Mouse (Mus musculus) kidney, embryonic 14.5 days (tissue): ENCODE measurements around the gene Cda. TPM values are rescaled to one million over a fixed set of nuclear protein-coding genes. Genes with fewer than 3 reads are reported as not detected.

Experiments
- ATAC-seq: fragments of 200-750 bp; cut with Nextera tagmentation; 2 replicates; pipeline ENCODE4 v1.8.0; 2017; ENCODE audit warnings: moderate number of reproducible peaks, mild to moderate bottlenecking, moderate TSS enrichment, moderate library complexity; ENCODE audit not compliant: low FRiP score, low TSS enrichment
- H3K27ac ChIP-seq: fragments of 300-500 bp; sonication (generic); 2 replicates; pipeline ENCODE4 v1.5.1; 2014; ENCODE audit warnings: low read depth, mild to moderate bottlenecking, low read length, moderate library complexity, mixed read lengths
- H3K27me3 ChIP-seq: fragments of 300-500 bp; sonication (generic); 2 replicates; pipeline ENCODE4 v1.6.1; 2014; ENCODE audit warnings: mild to moderate bottlenecking, low read length; ENCODE audit not compliant: control insufficient read depth, insufficient read depth
- H3K36me3 ChIP-seq: fragments of 300-500 bp; sonication (generic); 2 replicates; pipeline ENCODE4 v1.6.1; 2014; ENCODE audit warnings: low read length, mixed read lengths; ENCODE audit not compliant: control insufficient read depth, insufficient read depth
- H3K4me1 ChIP-seq: fragments of 300-500 bp; sonication (generic); 2 replicates; pipeline ENCODE4 v1.6.1; 2014; ENCODE audit warnings: low read length, mixed read lengths; ENCODE audit not compliant: control insufficient read depth, insufficient read depth
- H3K4me2 ChIP-seq: fragments of 300-500 bp; sonication (generic); replicated peaks from 2 replicates; pipeline ENCODE4 v1.6.1; 2014; ENCODE audit warnings: low read depth, mild to moderate bottlenecking, low read length
- H3K4me3 ChIP-seq: fragments of 300-500 bp; sonication (generic); 2 replicates; pipeline ENCODE4 v1.5.1; 2014; ENCODE audit warnings: mild to moderate bottlenecking, low read length
- H3K9ac ChIP-seq: fragments of 300-500 bp; sonication (generic); 2 replicates; pipeline ENCODE4 v1.6.1; 2014; ENCODE audit warnings: low read depth, mild to moderate bottlenecking, low read length, moderate library complexity
- H3K9me3 ChIP-seq: fragments of 300-500 bp; sonication (generic); 2 replicates; pipeline ENCODE4 v1.6.1; 2016; ENCODE audit warnings: low read length; ENCODE audit not compliant: control insufficient read depth
- WGBS: fragments of 180-500 bp; shearing (Covaris S2); extraction: QIAGEN DNeasy Blood & Tissue Kit; methylation state at CpG from one replicate; pipeline ENCODE4 v1.1.7; 2014; 5-methylcytosine and 5-hydroxymethylcytosine counted together
- polyA plus RNA-seq: library from polyadenylated mRNA; unstranded; fragments of >200 nt; fragmentation: Nextera tagmentation; extraction: Ambion mirVana; gene quantifications from 2 replicates; pipeline ENCODE4 v1.2.1, GENCODE M21; 2014

Gene Cda
- 21.7 TPM in 2 replicates for polyA plus RNA-seq

DNA sequence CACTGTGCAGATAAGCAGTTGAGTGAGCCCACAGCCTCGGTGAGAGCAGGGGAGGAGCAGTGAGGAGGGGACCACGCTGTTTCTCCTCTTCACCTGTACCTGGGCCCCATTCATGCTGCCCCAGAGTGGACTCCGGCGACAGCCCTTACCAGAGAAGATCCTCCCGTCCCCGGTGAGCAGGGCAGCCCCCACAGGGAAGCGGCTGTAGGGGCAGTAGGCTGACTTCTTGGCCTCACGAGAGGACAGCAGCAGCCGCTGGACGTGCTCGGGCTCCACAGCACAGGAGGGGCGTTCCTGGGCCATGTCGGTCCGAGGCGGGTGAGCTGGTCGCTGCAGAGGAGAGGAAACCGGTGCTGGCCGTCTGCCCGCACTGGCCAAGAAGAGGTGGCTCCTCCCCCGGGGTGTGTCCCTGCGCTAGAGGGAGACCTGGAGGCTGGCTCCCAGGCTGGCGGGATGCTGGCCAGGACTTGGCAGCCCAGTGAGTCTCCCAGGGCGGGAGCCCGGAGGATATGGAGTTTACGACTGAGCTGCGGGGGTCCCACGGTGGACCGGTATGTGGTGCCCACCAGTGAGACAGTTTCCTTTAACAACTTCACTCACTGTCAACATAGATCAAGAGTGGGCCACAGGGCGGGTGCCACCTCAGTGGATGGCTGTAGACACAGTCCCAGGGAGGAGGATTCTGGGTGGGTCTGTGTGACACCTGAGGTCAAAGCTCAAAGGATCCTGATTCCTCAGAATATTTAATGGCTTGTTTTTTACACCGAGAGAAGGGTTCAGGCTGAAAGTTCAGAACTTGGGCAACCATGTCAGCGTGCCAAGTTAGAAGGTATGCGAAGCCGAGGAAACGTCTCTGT, at the start of gene Cda:
Gene Cda (minus strand): TSS at position 352 of the 857 bp plus-strand sequence.
- Histone ChIP-seq H3K4me2 (peak within 1 kb of the TSS; percentile 65), H3K9ac (peak within 1 kb of the TSS; percentile 57), H3K4me3 (peak within 1 kb of the TSS; percentile 43), H3K27me3 (no peaks in the 10 kb centered on the region), H3K27ac (peak within 1 kb of the TSS; percentile 48; the same call in 1 of the 2 replicates), H3K36me3 (no peaks in the 10 kb centered on the region), H3K9me3 (no peaks in the 10 kb centered on the region), H3K4me1 (peaks cover 4% of the 10 kb centered on the region; the same call in 1 of the 2 replicates)
- 7% methylated on average over 34 of the region's 34 CpGs for WGBS
- ATAC-seq = peak; percentile 93

DNA sequence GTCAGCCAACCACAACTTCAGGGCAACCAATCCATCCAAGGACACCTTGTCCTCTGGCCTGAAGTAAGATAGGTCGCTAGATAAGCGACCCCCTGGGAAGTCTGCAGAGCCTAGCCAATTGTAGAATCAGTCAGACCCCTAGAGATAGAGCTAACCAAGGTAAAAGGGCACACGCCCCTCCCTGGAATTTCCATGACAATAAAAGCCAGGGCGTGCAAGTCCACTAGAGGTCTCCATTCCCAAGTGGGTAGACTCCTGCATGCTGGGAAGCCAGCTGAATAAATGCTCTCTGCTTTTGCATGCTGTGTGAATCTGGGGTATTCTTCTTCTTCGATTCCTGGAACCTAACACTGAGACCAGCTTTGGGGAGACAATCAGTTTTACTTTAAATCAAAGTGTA, 48.6 kb upstream of the Cda start:
- H3K9ac ChIP-seq = no peak overlapping the region
- H3K9me3 ChIP-seq = no peaks in the 10 kb centered on the region
- no peak overlapping the region for H3K27ac ChIP-seq
- no peak for ATAC-seq
- peaks cover 7% of the 10 kb centered on the region for H3K4me1 ChIP-seq
- H3K36me3 ChIP-seq = no peaks in the 10 kb centered on the region
- H3K4me2 ChIP-seq = no peak overlapping the region
- 65% methylated on average over 5 of the region's 5 CpGs for WGBS
- no peak overlapping the region for H3K4me3 ChIP-seq
- H3K27me3 ChIP-seq = no peaks in the 10 kb centered on the region; the same call in 1 of the 2 replicates

DNA sequence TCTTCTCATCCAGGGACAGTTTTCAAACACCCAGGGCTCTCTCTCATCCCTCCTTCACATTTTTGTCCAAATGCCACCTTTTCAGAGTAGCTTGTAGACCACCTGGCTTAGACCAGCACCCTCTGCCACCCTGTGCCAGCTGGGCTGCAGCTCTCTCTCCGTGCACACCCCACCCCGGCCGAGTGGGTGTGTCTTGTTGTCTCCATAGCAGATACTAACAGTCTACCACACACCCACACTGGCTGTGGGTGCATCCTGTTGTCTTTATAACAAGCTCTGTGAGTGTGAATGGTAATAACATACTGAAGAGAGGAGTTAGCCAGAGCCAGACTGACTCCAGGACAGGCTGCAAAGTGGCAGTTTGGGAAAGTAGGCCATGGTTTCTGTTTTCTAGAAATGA, 48.2 kb upstream of the Cda start:
- H3K9ac ChIP-seq = no peak overlapping the region
- H3K36me3 ChIP-seq = no peaks in the 10 kb centered on the region
- H3K4me1 ChIP-seq = peaks cover 7% of the 10 kb centered on the region
- no peak overlapping the region for H3K4me3 ChIP-seq
- no peak for ATAC-seq
- H3K9me3 ChIP-seq = no peaks in the 10 kb centered on the region
- H3K4me2 ChIP-seq = no peak overlapping the region
- H3K27ac ChIP-seq = no peak overlapping the region
- no peaks in the 10 kb centered on the region; the same call in 1 of the 2 replicates for H3K27me3 ChIP-seq
- WGBS = 79% methylated on average over 3 of the region's 3 CpGs

DNA sequence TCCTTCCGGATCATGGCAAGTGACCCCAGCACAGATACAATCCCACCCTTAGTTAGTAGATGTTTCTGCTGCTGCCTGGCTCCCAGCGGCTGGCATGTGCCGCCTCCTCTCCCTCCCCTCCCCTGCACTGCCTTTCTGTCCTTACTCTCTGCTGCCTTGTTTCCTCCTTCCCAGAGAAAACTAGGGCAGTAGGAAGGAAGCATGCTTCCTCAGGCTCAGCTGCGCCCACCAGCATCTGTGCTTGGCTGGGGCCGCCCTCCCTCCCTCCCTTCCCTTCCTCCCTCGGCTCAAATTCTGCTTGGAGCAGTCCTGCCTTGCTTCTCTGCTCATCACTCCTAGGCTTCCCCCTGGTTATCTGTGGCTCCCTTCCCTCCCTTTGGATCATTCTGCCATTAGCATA, 46.9 kb upstream of the Cda start:
- 0 out of 2 replicates have a peak overlapping the region, but pooled peaks have one; percentile 35 for H3K9ac ChIP-seq
- no peak overlapping the region for H3K4me3 ChIP-seq
- no peaks in the 10 kb centered on the region for H3K9me3 ChIP-seq
- H3K4me2 ChIP-seq = no peak overlapping the region; the same call in 1 of the 2 replicates
- H3K27ac ChIP-seq = peak overlapping the region; percentile 62; the same call in 1 of the 2 replicates
- H3K27me3 ChIP-seq = no peaks in the 10 kb centered on the region; the same call in 1 of the 2 replicates
- no peaks in the 10 kb centered on the region for H3K36me3 ChIP-seq
- 17% methylated on average over 6 of the region's 6 CpGs for WGBS
- H3K4me1 ChIP-seq = peaks cover 7% of the 10 kb centered on the region
- ATAC-seq = peak; percentile 68

DNA sequence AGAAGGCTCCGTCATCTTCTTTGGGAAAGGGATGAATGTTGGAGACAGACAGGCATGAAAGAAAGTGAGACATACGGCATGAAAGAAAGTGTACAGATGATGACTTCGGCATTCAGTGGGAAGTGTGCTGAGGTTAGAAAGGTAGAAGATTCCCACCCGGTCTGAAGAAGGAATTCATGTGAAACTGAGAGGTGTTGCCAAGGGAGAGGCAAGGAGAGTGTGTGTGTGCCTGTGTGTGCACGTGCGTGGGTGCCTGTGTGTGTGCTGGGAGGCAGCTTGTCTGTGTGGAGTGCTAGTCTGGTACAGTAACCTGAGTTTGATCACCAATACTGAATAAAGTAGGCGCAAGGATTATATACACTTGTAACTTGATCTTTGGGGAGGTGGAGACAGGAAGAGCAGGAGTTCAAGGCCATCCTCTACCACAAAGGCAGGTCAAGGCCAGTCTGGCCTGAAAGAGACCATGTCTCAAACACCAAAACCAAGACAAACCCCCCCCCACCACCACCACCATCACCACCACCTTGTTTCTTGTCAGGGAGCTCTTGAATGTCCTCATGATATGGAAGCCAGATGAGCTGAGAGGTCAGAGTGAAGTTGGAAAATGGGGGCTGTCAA, 43.8 kb upstream of the Cda start:
- H3K27me3 ChIP-seq = no peaks in the 10 kb centered on the region; the same call in 1 of the 2 replicates
- H3K36me3 ChIP-seq = no peaks in the 10 kb centered on the region
- H3K4me2 ChIP-seq = no peak overlapping the region
- no peak overlapping the region for H3K27ac ChIP-seq
- WGBS = 40% methylated on average over 7 of the region's 7 CpGs
- peaks cover 7% of the 10 kb centered on the region for H3K4me1 ChIP-seq
- no peak overlapping the region for H3K9ac ChIP-seq
- no peaks in the 10 kb centered on the region for H3K9me3 ChIP-seq
- H3K4me3 ChIP-seq = no peak overlapping the region
- no peak for ATAC-seq

DNA sequence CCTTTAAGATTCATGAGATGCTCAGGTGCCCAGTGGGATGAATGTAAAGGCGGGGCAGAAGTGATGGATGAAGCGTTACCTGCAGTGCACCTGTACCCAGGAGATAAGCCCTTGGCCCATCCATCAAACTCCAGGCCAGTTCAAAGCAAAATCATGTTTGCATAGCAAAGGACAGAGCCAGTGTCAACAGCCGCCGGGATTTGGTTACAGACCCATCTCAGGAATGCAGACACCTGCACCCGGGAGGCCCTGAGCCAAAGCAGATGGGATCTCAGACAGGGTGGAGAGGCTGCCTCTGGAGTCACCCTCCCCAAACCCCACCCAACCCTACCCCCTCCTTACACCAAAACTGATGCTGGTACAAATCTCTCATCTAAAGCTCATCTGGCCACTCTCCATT, 43.2 kb upstream of the Cda start:
- WGBS = 5% methylated on average over 5 of the region's 5 CpGs
- no peaks in the 10 kb centered on the region; the same call in 1 of the 2 replicates for H3K27me3 ChIP-seq
- no peak overlapping the region for H3K27ac ChIP-seq
- H3K4me1 ChIP-seq = peaks cover 7% of the 10 kb centered on the region
- no peaks in the 10 kb centered on the region for H3K36me3 ChIP-seq
- no peaks in the 10 kb centered on the region for H3K9me3 ChIP-seq
- H3K4me2 ChIP-seq = no peak overlapping the region
- H3K9ac ChIP-seq = no peak overlapping the region
- no peak overlapping the region for H3K4me3 ChIP-seq
- ATAC-seq = 0 out of 2 replicates have a peak, but pooled peaks have one; percentile 77

DNA sequence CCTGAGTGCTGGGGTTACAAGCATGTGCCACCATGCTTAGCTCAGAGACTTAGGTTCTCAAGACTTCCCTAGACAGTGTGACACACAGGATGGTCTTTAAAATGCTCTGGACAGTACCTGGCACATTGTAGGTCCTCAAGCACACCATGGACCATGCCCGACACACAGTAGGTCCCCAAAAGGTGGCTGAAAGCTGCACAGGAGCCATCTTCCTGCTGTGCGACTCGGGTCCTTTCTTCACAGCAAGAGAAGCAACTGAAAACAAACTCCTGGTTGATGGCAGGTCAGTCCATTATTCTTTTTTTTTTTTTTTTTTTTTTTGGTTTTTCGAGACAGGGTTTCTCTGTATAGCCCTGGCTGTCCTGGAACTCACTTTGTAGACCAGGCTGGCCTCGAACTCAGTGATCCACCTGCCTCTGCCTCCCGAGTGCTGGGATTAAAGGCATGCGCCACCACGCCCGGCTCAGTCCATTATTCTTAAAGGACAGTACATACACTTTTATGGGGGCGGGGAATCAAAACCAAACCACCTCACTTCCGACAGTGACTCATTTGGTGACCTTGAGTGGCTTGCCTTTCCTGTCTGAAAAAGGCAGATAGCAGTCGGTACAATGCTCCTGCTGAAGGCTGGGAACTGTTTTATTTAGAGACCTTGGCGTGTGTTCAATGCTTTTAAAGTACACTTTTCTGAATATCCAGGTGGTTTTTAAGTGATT, 39.8 kb upstream of the Cda start:
- no peaks in the 10 kb centered on the region; the same call in 1 of the 2 replicates for H3K27me3 ChIP-seq
- WGBS = 68% methylated on average over 12 of the region's 13 CpGs
- ATAC-seq = no peak
- no peak overlapping the region for H3K9ac ChIP-seq
- no peaks in the 10 kb centered on the region for H3K4me1 ChIP-seq
- H3K4me3 ChIP-seq = no peak overlapping the region
- H3K27ac ChIP-seq = no peak overlapping the region
- H3K4me2 ChIP-seq = no peak overlapping the region
- H3K36me3 ChIP-seq = no peaks in the 10 kb centered on the region
- no peaks in the 10 kb centered on the region for H3K9me3 ChIP-seq

DNA sequence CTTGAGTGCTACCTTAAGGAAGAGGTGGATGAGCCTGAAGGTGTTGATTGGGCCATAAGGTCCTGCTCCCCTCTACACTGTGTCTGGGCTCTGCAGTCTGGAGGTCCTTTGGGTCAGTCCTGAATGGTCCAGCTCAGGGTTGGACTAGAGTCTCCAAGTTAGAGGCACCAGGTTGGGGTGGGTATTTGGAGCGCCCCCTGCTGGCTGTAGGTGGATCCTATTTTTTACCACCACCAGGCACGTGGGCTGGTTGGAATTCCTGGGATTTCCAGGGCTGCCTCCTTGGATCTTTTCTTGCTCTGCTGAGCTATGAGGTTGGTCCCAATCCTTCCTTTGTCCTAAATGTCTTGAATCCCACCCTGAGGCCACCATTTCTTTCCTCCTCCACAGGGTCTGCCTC, 37.0 kb upstream of the Cda start:
- Histone ChIP-seq H3K27ac (no peak overlapping the region), H3K4me2 (no peak overlapping the region), H3K9me3 (no peaks in the 10 kb centered on the region), H3K9ac (no peak overlapping the region), H3K36me3 (no peaks in the 10 kb centered on the region), H3K4me1 (no peaks in the 10 kb centered on the region), H3K27me3 (0 out of 2 replicates have a peak, but pooled peaks cover 3% of the 10 kb centered on the region), H3K4me3 (no peak overlapping the region)
- WGBS = 3% methylated on average over 2 of the region's 2 CpGs
- no peak for ATAC-seq
